Mouse (Mus musculus) midbrain, embryonic 11.5 days (tissue): ENCODE results near the gene Ifna6. TPM values are rescaled to one million over a fixed set of nuclear protein-coding genes. Genes with fewer than 3 reads are reported as not detected.
A peak's percentile ranks its signal among the peaks of the same experiment; 100 is the strongest.

ENCODE experiments used
- ATAC-seq: fragments of 200-750 bp; cut with Nextera tagmentation; 2 replicates; pipeline ENCODE4 v1.8.0; 2017; ENCODE audit warnings: moderate TSS enrichment, moderate library complexity; ENCODE audit not compliant: low FRiP score
- DNase-seq: peaks from one replicate; pipeline ENCODE4 v3.0.0; 2015; ENCODE audit warnings: low spot score; ENCODE audit errors: missing footprints
- H3K27ac ChIP-seq: fragments of 300-500 bp; sonication (generic); 2 replicates; pipeline ENCODE4 v1.5.1; 2014; ENCODE audit warnings: low read depth, low read length
- H3K27me3 ChIP-seq: fragments of 300-500 bp; sonication (generic); 2 replicates; pipeline ENCODE4 v1.6.1; 2014; ENCODE audit warnings: mild to moderate bottlenecking, low read length, moderate library complexity, mixed read lengths; ENCODE audit not compliant: control insufficient read depth, insufficient read depth
- H3K36me3 ChIP-seq: fragments of 300-500 bp; sonication (generic); 2 replicates; pipeline ENCODE4 v1.6.1; 2014; ENCODE audit warnings: mild to moderate bottlenecking, low read length, moderate library complexity, mixed read lengths; ENCODE audit not compliant: control insufficient read depth, insufficient read depth
- H3K4me1 ChIP-seq: fragments of 300-500 bp; sonication (generic); 2 replicates; pipeline ENCODE4 v1.6.1; 2014; ENCODE audit warnings: low read length; ENCODE audit not compliant: control insufficient read depth, insufficient read depth
- H3K4me2 ChIP-seq: fragments of 300-500 bp; sonication (generic); 2 replicates; pipeline ENCODE4 v1.6.1; 2014; ENCODE audit warnings: mild to moderate bottlenecking, moderate library complexity
- H3K4me3 ChIP-seq: fragments of 300-500 bp; sonication (generic); 2 replicates; pipeline ENCODE4 v1.5.1; 2014; ENCODE audit warnings: low read depth, low read length
- H3K9ac ChIP-seq: fragments of 300-500 bp; sonication (generic); 2 replicates; pipeline ENCODE4 v1.6.1; 2014; ENCODE audit warnings: low read length
- H3K9me3 ChIP-seq: fragments of 300-500 bp; sonication (generic); 2 replicates; pipeline ENCODE4 v1.6.1; 2016; ENCODE audit warnings: low read length; ENCODE audit not compliant: control insufficient read depth
- WGBS: fragments of 180-500 bp; shearing (Covaris S2); extraction: QIAGEN DNeasy Blood & Tissue Kit; methylation state at CpG from one replicate; pipeline ENCODE4 v1.1.7; 2014; 5-methylcytosine and 5-hydroxymethylcytosine counted together
- polyA plus RNA-seq: library from polyadenylated mRNA; unstranded; fragments of >200 nt; fragmentation: Nextera tagmentation; extraction: Ambion mirVana; gene quantifications from 2 replicates; pipeline ENCODE4 v1.2.1, GENCODE M21; 2014

Gene Ifna6
- polyA plus RNA-seq, 1 experiment from 2014 or later = not detected

GRCm38 (mm10) chr4:88864599-88864998 is 37.4 kb downstream of the Ifna6 start:
- Histone ChIP-seq H3K4me1 (no peaks in the 10 kb centered on the region), H3K4me2 (no peak overlapping the region), H3K27ac (no peak overlapping the region), H3K9me3 (no peaks in the 10 kb centered on the region), H3K9ac (no peak overlapping the region), H3K4me3 (no peak overlapping the region), H3K27me3 (no peaks in the 10 kb centered on the region), H3K36me3 (no peaks in the 10 kb centered on the region)
- 71% methylated on average over 9 of the region's 9 CpGs for WGBS
- no peak for ATAC-seq
- DNase-seq = no peak

DNA sequence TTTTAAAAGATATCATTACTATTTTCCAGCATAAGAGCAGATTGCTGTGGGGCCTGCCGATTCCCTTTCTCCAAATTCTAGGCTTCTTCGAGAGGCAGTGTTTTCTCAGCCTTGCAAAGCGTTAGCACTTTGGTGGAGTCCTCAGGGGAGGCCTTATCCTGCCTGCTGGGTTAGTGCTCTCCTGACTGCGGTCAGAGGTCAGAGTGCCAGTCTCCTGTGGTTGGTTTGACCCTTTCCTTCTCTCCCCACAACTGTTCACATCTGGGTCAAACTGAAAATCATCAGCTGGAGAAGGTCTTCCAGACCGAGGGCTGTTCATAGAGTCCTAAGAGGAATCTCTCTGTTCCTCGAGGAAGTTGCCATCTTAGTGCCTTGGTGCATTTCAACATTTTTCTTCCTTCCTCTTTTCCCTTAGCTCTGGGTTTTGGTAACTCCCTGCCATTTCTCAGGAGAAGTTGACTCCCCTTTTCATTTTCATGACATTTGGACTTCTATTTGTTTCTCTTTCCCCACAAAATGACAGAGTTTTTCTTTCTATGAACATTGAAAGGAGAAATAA is 37.9 kb downstream of the Ifna6 start:
- H3K9ac ChIP-seq = no peak overlapping the region
- no peak overlapping the region for H3K4me3 ChIP-seq
- DNase-seq (no peak), ATAC-seq (no peak)
- 49% methylated on average over 6 of the region's 6 CpGs for WGBS
- H3K9me3 ChIP-seq = no peaks in the 10 kb centered on the region
- no peaks in the 10 kb centered on the region for H3K36me3 ChIP-seq
- no peaks in the 10 kb centered on the region for H3K27me3 ChIP-seq
- no peak overlapping the region for H3K27ac ChIP-seq
- no peaks in the 10 kb centered on the region for H3K4me1 ChIP-seq
- H3K4me2 ChIP-seq = no peak overlapping the region

DNA sequence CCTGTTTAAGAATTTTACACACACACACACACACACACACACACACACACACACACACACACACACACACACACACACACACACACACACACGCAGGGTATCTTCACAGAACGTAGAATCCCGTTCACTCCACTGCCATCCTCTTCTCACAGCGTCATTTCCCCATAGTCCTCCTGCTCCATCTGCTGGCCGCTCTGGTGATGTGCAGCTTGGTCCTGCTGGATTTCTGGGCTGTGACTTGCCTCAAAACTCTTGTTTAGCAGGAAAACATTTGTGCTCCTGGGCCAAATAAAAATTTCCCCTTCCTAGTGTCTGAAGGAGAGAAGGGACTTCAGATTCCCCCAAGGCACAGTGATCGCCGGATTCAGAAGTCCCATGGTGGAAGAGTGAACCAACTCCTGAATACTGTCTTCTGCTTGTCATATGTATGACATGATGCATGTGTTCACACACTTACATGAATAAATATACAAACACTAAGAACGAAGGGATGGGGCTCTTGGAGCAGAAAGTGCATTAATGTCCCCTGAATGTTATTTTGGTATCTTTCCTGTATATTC is 40.2 kb downstream of the Ifna6 start:
- peak; percentile 81 for ATAC-seq
- Histone ChIP-seq H3K4me1 (no peaks in the 10 kb centered on the region), H3K9ac (no peak overlapping the region), H3K36me3 (no peaks in the 10 kb centered on the region), H3K27me3 (no peaks in the 10 kb centered on the region), H3K4me2 (peak overlapping the region; percentile 74), H3K4me3 (peak overlapping the region; percentile 47), H3K27ac (no peak overlapping the region), H3K9me3 (no peaks in the 10 kb centered on the region)
- 2% methylated on average over 7 of the region's 8 CpGs for WGBS
- DNase-seq = peak; percentile 97

DNA sequence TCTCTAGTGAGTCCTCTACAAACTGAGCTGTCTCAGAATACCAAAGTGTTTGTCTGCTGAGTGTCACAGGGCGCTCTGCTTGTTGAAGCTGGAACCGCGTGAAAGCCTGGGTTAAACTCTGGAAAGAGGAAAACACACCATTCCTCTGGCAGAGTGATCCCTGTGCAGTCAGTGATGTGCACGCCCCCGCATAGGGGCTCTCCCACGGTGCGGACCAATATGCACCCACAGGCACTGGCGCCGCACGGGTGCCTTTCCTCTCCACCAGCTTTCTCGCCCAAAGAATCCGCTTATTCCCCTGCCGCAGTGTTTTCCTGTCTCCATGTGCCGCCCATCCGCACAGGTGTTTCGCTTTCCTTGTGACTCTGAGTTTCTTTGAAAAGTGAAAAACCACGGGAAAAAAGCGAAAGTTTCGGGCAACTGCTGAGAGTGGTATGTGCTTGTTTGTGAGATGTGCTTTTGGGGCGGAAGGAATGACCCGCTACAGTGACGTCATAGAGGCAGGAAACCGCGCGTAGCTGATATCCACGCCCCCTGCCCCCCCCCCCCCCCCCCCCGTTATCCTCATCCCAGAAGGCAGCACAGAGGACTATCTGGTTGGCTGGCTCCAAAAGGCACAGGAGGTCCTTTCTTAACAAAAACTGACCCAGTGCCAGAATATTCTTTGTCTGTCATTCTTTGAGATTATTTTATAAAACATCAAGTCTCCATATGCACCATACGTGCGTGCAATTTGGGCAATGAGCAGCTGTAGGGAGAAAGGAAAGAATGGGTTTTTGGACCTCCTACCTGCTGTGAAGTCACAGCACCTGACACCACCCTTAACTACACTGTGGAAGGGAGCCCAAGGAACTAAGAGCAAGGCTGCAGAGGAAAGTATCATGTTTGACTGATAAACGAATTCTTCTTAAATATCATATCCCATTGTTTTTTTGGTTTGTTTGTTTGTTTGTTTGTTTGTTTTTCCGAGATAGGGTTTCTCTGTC is 41.0 kb downstream of the Ifna6 start:
- Histone ChIP-seq H3K4me1 (no peaks in the 10 kb centered on the region), H3K9me3 (no peaks in the 10 kb centered on the region), H3K27me3 (no peaks in the 10 kb centered on the region), H3K9ac (peak overlapping the region; percentile 50), H3K4me3 (peak overlapping the region; percentile 47), H3K4me2 (peak overlapping the region; percentile 74), H3K27ac (no peak overlapping the region), H3K36me3 (no peaks in the 10 kb centered on the region)
- 9% methylated on average over 31 of the region's 31 CpGs for WGBS
- ATAC-seq (peak; percentile 82), DNase-seq (peak; percentile 96)

DNA sequence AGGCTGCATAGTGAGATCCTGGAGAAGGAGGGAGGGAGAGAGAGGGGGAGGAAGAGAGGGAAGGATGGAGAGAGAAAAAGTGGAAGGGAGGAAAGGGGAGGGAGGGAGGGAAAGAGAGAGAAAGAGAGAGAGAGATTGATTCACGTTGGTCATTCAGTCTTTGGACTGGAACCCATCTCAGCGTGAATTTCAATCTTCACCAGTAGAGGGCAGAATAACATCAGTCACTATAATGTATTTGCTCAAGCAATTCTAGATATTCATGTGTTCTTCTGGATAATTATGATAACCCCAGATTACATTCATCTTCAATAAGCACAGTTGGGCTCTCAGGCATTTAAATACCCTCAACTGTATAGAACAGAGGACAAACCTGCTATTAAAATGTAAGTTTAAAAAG is 45.5 kb downstream of the Ifna6 start:
- Histone ChIP-seq H3K9me3 (no peaks in the 10 kb centered on the region), H3K36me3 (no peaks in the 10 kb centered on the region), H3K27ac (no peak overlapping the region), H3K4me3 (no peak overlapping the region), H3K27me3 (no peaks in the 10 kb centered on the region), H3K4me2 (no peak overlapping the region), H3K4me1 (no peaks in the 10 kb centered on the region), H3K9ac (no peak overlapping the region)
- 0% methylated on average over 2 of the region's 2 CpGs for WGBS
- ATAC-seq (peak; percentile 5; the same call in 1 of the 2 replicates), DNase-seq (peak; percentile 91)

GRCm38 (mm10) chr4:88875435-88876095 is 48.3 kb downstream of the Ifna6 start:
- no peak for ATAC-seq
- Histone ChIP-seq H3K9ac (no peak overlapping the region), H3K4me1 (no peaks in the 10 kb centered on the region), H3K27ac (no peak overlapping the region), H3K4me3 (no peak overlapping the region), H3K36me3 (no peaks in the 10 kb centered on the region), H3K27me3 (no peaks in the 10 kb centered on the region), H3K9me3 (no peaks in the 10 kb centered on the region), H3K4me2 (no peak overlapping the region)
- WGBS = 73% methylated on average over 4 of the region's 4 CpGs
- DNase-seq = no peak

DNA sequence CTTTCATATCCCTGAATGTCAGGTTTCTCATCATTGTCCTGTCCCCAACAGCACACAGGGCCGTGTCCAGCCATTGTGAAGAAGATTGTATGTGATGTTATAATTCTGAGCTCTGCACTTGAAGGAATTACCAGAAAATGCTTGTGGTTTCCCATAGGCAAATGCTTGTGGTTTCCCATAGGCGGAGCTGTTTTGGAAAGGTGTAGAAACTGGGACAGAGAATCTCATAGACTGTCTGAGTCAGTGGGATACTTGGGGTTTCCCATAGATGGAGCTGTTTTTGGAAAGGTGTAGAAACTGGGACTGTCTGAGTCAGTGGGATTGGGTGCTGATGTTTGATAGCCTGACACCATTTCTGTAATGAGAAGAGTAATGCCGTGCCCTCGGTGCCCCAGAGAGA is 49.3 kb downstream of the Ifna6 start:
- no peak overlapping the region for H3K4me2 ChIP-seq
- DNase-seq (no peak), ATAC-seq (no peak)
- 84% methylated on average over 4 of the region's 4 CpGs for WGBS
- H3K36me3 ChIP-seq = no peaks in the 10 kb centered on the region
- H3K4me3 ChIP-seq = no peak overlapping the region
- no peaks in the 10 kb centered on the region for H3K9me3 ChIP-seq
- H3K27me3 ChIP-seq = no peaks in the 10 kb centered on the region
- H3K4me1 ChIP-seq = no peaks in the 10 kb centered on the region
- no peak overlapping the region for H3K9ac ChIP-seq
- H3K27ac ChIP-seq = no peak overlapping the region
